Mouse (Mus musculus) heart, postnatal 36 days (tissue): ENCODE measurements at regions not wholly inside any gene's neighbourhood (a gene's known extent, or its start where the extent isn't known, plus 50 kb on each side); places are given as distances from the start of the nearest gene placed in this dataset.

ENCODE experiments used
- DNase-seq, 2 experiments: peaks; one replicate each; pipeline ENCODE4 v3.0.0; 2021 to 2022
- intact Hi-C: fragments of 180-260 bp; cut with DNase I; formaldehyde crosslinking; loops from one replicate; pipeline ENCODE4 v1.15.1; 2025

DNA sequence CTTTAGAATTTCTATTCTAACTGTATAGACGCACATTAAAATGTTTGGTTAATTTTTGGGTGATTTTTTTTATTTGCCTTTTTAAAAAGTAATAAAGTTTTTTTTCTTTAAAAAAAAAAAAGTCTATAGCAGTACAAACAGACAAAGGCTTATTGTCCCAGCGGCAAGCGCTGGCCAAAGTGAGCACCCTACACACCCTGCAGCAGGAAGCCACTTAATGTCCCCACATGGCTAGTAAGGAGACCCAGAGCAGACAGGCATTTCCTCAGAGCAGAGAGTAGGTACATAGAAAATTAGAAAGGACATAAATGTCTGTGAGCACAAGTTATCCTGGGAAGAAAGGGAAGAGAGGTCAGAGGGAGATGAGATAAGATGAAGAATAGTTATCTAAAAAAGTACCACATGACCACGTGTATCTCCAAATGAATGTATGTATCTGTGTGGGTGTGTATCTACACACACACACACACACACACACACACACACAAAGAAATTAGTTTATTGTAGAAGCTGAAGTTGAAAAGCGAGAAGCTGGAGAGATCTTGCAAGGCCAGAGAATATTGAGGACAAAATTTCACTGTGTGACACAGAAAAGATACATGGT is 50.7 kb upstream of the Gadd45a start:
- intact Hi-C loops: no loop called here
- no peak for DNase-seq

DNA sequence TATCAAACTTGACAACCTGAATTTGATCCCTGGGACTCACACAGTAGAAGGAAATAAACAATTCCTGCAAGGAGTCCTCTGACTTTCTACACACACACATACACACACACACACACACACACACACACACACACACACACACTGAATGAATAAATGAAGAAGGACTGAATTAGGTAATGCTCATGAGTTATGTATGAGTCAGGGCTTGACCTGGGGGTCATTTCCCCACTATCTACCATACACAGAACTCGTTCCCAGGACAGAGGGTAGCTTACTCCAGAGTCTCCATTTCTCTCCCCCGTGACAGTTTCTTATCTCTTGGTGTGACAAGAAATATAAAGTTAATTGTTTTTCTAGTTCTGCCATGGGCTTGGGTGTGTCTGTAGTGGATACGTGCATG is 50.1 kb upstream of the Gadd45a start:
- intact Hi-C loops: no loop called here

More for the DNA sequence above, 50.1 kb upstream of the Gadd45a start:
- DNase-seq: no peak
